Mouse (Mus musculus) lung, adult 2 months (tissue): ENCODE measurements at regions not wholly inside any gene's neighbourhood (a gene's known extent, or its start where the extent isn't known, plus 50 kb on each side); places are given as distances from the start of the nearest gene placed in this dataset.

ENCODE experiments used
- CTCF ChIP-seq: fragments of 200-500 bp; IDR thresholded peaks from 2 replicates; pipeline ENCODE4 v1.5.1; 2011; ENCODE audit warnings: mild to moderate bottlenecking, low read length, control low read depth; ENCODE audit not compliant: insufficient read depth
- POLR2A ChIP-seq: fragments of 200-500 bp; IDR thresholded peaks from 2 replicates; pipeline ENCODE4 v1.6.1; 2011; ENCODE audit warnings: low read depth, mild to moderate bottlenecking, control low read depth, low read length, borderline replicate concordance; ENCODE audit errors: extremely low read depth

DNA sequence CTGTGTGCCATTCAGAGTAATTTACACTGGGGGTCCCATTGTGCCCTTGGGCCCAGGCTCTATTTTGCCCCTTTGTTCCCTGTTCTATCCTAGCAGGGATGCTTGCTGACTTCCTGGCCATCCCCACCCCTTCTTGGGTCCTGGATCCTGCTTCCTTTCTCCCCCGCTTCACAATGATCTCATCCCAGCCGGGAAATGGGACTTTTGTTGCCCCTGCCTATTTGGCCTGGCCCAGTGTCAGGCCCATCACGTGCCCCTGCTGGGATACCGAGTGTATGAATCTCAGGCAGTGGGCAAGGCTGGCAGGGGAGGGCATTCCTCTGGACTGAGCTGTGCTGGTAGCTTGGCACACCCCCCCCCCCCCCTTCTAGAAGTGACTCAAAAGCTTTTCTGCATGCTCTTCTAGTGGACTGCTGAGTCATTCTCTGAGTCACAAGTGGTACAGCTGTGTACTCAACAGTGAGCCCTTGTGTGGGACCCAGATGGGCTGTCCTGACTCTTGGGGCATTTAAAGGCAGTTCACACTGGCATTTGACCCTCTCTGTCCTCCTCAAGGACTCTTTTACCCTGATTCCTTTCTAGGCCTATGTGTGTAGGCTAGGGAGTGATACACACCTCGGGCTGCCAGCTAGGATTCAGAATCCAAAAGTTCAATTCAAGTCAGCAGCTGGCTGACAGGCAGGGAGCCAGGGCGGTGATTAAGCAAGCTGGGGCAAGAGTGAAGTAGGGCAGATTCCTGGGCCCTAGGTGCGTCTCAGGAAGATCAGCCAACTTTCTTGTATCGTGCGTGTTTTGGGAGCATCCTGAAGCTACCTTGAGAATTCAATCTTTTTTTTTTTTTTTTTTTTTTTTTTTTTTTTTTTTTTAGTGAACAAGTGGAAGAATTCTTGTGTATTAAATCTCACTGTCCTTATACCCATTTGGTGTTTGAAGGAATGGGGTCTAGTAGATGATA is 1156.6 kb upstream of the A1bg start:
- TF ChIP-seq POLR2A (no peak), CTCF (no peak)
